Mouse (Mus musculus): Measurements from ENCODE around the gene 2610528J11Rik.
"Not testable (repeated sequence)": the region's sequence is repeated elsewhere in the genome, so short reads cannot be mapped to it uniquely, and the experiment has no call there.

Gene 2610528J11Rik

DNA sequence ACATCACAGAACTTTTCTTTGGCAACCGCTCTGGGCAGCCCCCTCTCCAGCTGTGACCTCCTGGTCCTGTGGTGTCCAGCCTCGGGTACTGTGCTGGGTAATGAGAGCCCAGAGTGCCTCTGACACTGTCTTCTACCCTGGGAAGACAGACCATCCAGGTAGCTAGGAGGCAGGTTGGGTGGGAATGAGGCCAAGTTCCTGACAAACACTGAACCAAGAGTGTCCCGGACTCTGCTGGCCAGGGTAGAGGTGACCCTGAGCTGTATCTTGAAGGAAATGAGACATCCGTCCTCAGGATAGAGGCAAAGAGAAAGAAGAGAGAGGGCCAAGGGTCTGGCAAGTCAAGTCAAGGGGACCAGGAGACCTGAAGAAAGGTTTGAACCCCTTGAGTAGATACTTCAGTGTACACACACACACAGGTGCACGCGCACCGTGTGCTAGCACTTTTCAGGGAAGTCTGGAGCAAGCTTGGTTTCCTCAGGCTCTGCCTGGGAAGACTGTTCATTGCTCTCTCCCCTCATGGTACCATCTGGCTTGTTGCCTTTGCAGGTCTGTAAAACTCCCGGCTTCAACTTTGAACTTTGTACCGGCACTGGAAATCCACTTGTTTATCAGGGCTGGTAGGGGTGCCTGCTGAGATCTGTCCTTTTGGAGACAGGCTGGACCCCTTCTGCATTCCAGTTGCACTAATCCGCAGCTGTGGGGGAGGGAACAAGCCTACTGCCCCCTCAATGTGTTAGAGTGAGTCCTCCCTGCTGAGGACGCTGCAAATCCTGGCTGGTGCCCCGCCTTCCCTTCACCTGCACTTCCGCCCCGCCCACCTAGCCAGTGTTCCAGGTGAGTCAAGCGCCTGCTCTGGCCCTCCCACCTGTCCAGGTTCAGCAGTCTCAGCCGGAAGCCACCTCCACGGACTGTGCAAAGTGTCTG lies at the start of gene 2610528J11Rik:
TSS of gene 2610528J11Rik (plus strand) at position 592 of the 927 bp plus-strand sequence.
- no peak for DNase-seq (ENCODE audit: extremely low spot score, low spot score)

GRCm38 (mm10) chr4:118489717-118490132 lies 37.1 kb upstream of the 2610528J11Rik start, which contains the start of gene Tie1:
TSS of gene Tie1 (minus strand) at chr4:118490061.
- no peak for DNase-seq (ENCODE audit: extremely low spot score, low spot score)

- DNase-seq (ENCODE audit: extremely low spot score, low spot score) = no peak
Observed at GRCm38 (mm10) chr4:118490461-118490860, 36.3 kb upstream of the 2610528J11Rik start.

GRCm38 (mm10) chr4:118500171-118500724 lies 26.6 kb upstream of the 2610528J11Rik start:
- DNase-seq (ENCODE audit: extremely low spot score, low spot score) = no peak

DNA sequence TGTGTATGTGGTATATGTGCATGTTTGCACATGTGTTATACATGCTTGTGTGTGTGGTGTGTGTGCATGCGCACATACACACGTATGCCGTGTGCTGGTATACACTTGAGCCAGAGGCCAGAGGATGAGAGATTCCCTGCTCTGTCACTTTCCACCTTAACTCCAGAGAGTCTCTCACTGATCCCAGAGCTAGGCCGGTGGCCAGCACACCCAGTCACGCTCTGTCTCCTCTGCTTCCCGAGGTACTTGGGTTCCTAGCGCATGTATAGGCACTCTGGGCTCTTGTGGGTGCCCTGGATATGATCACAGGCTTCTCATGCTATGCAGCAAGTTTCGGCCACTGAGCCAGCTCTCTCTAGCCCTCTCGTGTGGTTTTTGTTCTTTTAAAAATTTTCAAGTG lies 26.0 kb upstream of the 2610528J11Rik start:
- no peak for DNase-seq (ENCODE audit: extremely low spot score, low spot score)

- no peak for DNase-seq (ENCODE audit: extremely low spot score, low spot score)
Observed at GRCm38 (mm10) chr4:118505551-118505950, 21.2 kb upstream of the 2610528J11Rik start.

DNA sequence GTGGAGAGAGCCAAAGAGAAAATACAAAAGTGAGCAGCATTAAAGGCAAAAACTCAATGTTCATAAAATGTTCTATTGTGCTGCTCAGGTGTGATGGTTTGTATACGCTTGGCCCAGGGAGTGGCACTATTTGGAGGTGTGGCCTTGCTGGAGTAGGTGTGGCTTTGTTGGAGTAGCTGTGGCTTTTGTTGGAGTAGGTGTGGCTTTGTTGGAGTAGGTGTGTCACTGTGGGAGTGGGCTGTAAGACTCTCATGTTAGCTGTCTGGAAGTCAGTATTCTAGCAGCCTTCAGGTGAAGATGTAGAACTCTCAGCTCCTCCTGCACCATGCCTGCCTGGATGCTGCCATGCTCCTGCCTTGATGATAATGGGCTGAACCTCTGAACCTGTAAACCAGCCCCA lies 19.6 kb upstream of the 2610528J11Rik start:
- DNase-seq (ENCODE audit: extremely low spot score, low spot score) = not testable (repeated sequence)

GRCm38 (mm10) chr4:118509050-118509449 lies 17.7 kb upstream of the 2610528J11Rik start:
- no peak for DNase-seq (ENCODE audit: extremely low spot score, low spot score)

GRCm38 (mm10) chr4:118516699-118517496 lies 9.9 kb upstream of the 2610528J11Rik start:
- no peak for DNase-seq (ENCODE audit: extremely low spot score, low spot score)

GRCm38 (mm10) chr4:118517497-118518146 lies 9.2 kb upstream of the 2610528J11Rik start:
- no peak for DNase-seq (ENCODE audit: extremely low spot score, low spot score)

GRCm38 (mm10) chr4:118518208-118518607 lies 8.6 kb upstream of the 2610528J11Rik start:
- DNase-seq (ENCODE audit: extremely low spot score, low spot score) = no peak

- DNase-seq (ENCODE audit: extremely low spot score, low spot score) = no peak
Observed at GRCm38 (mm10) chr4:118522248-118522647, 4.6 kb upstream of the 2610528J11Rik start.

DNA sequence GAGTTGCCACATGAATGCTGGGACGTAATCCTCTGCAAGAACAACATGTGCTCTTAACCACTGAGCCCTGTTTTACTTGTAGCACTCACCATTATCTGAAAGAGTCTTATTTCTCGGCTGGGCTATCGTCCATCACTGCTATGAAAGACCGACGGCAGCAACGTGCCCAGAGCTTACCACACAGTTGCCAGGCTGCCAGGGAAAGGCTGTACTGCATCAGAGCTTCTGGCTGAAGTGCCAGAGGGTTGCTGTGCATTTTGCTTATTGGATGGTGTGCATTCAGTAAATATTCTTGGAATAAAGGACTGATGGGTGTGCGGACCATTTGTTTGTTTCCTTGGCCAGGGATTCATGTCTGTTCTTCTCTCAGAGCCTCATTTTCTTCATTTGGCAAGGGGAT lies 2.8 kb upstream of the 2610528J11Rik start:
- no peak for DNase-seq (ENCODE audit: extremely low spot score, low spot score)

GRCm38 (mm10) chr4:118525779-118526178 lies 1.0 kb upstream of the 2610528J11Rik start:
- DNase-seq (ENCODE audit: extremely low spot score, low spot score) = no peak

- no peak for DNase-seq (ENCODE audit: extremely low spot score, low spot score)
Observed at GRCm38 (mm10) chr4:118527335-118527681, 509 bp downstream of the 2610528J11Rik start.

DNA sequence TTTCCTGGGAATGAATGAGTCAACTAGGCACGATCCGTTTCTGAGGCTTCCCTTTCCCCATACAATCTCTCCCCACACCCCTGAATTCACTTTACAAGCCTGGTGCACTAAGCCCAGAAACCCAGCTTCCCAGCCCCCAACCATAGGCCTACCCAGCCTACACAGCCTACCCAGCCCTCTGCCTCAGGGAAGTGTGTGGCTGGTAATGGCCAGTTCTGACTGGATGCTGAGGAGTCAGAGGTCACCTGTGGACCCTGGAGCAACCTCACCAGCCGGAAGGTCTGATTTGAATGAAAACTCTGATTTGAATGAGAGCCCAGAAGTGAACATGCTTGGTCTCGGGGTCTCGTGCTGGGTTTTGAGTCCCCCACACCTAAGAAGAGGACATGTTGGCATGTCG lies 921 bp downstream of the 2610528J11Rik start:
- no peak for DNase-seq (ENCODE audit: extremely low spot score, low spot score)

- no peak for DNase-seq (ENCODE audit: extremely low spot score, low spot score)
Observed at GRCm38 (mm10) chr4:118532663-118533062, 5.9 kb downstream of the 2610528J11Rik start.

- DNase-seq (ENCODE audit: extremely low spot score, low spot score) = no peak
Observed at GRCm38 (mm10) chr4:118533156-118533555, 6.4 kb downstream of the 2610528J11Rik start.

DNA sequence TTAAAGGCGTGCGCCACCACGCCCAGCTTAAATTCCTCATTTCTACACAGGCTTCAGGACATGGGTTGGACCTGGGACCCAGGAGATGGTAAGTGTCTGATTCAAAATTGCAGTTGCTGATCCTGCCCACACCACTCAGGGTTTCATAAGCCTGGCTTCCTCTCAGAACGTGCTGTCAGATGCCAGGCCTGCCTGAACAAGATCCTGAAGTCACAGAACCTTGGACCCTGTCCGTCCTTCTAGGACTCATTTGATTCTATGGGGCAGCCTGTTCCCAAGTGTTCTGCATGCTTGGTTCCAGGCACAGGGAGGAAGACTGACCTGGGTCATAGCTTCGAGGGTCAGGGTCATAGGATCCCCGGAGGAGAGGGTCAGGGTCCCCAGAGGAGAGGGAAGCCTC lies 6.8 kb downstream of the 2610528J11Rik start:
- DNase-seq (ENCODE audit: extremely low spot score, low spot score) = no peak

DNA sequence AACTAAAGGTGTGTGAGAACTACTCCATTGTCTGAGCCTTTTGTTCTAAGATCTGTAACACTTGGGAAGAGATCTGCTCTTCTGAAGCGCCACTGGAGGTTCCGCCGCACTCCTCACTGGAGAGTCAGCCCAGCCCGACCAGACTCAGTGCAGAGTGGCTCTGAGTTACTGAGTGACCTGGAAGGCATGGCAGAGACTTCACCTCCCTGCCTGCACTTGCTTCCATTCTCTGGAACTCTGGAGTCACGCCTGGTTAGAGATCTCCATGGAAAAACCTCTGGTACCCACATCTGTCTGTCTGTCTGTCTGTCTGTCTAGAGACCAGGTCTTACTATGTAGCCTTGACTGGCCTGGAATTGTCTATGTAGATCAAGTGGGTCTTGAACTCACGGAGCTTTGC lies 8.8 kb downstream of the 2610528J11Rik start:
- DNase-seq (ENCODE audit: extremely low spot score, low spot score) = no peak

DNA sequence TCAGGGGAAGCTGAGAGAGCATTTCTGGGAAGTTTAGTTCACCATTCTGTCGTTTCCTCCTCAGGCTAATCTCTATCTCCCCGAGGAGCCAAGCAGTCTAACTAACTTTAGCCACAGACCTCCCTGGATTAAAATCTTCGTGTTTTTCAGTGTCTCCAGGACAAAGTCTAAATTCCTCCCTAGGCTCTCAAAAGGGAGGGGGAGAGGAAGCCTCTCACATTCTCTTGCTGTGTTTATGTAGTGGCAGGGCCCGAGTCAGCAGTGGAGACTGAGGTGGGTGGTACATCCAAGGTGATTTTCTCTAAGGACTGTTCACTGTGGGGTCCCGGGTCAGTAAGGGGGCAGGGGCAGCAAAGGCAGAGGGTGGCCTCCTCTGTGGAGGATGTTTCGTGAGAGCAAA lies 11.0 kb downstream of the 2610528J11Rik start:
- DNase-seq (ENCODE audit: extremely low spot score, low spot score) = no peak
